Mouse (Mus musculus) cerebellum, postnatal 36 days (tissue): ENCODE data around the gene Smarca2.
"Not testable (repeated sequence)": the region's sequence is repeated elsewhere in the genome, so short reads cannot be mapped to it uniquely, and the experiment has no call there.

Experiments
- DNase-seq, 2 experiments: peaks; one replicate each; pipeline ENCODE4 v3.0.0; 2021 to 2022; ENCODE audit warnings: mixed read lengths in 2 of 2

Gene Smarca2

DNA sequence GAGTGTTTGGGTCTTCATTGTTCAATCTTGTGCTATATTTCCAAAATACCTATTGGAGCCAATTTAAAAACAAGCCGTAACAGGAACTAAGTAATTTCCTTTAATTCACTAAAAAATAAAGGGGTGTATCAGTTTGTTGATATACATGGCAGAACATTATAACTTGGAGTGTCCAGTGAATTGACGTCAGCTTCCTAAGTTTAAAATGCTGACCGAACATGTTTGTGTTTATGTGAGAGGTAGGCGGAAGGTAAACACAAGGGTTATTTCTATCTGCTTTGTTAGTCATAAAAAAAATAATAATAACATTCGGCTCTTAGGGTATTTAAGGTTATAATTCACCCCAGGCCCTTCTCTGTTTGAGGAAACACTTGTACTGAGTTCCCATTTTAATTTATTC, 12.4 kb downstream of the Smarca2 start:
- DNase-seq = no peak

DNA sequence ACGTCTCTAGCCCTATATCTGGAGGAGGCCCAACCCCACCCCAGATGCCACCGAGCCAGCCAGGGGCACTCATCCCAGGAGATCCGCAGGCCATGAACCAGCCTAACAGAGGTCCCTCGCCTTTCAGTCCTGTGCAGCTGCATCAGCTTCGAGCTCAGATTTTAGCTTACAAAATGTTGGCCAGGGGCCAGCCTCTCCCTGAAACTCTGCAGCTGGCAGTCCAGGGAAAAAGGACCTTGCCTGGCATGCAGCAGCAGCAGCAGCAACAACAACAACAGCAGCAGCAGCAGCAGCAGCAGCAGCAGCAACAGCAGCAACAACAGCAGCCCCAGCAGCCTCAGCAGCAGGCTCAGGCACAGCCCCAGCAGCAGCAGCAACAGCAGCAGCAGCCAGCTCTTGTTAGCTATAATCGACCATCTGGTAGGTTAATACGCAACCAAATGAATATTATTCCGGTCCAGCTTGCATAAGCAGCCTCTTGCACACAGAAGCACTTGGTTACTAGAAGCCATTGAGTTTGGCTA, 25.9 kb downstream of the Smarca2 start:
- peak in 1 of 2 experiments; percentile 17 for DNase-seq

DNA sequence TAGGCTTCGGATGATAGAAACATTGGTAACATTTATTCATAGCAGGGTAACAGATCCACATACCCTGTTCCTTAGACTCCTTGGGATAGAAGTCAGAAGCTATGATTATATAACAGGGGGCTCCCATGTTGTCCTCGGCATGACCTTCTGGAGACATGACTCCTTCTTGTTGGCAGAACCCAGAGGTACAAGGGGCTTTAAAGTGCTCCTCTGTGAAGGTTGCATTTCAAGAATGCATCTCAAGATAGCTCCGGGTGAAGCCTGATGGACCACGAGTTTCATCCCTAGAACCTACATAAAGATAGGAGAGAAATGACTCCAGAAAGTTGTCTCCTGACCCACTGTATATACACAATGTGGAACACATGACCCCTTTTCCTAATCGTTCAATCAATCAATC, 27.4 kb downstream of the Smarca2 start:
- no peak for DNase-seq

DNA sequence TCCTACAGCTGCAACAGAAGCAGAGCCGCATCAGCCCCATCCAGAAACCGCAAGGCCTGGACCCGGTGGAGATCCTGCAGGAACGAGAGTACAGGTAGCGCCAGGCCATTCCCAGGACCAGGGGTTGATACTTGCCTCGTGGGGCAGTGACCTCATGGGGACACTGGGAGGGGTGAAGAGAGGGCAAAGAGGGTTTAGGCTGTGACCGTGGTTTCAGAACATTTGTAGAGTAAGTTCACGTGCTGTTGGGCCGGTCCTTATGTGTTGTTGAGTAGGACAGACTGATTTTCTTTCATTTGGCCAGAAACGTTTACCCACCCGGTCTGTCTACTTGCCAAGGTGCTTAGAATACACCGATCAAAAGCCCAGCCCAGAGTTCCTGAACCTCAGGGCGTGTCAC, 35.7 kb downstream of the Smarca2 start:
- DNase-seq = no peak

DNA sequence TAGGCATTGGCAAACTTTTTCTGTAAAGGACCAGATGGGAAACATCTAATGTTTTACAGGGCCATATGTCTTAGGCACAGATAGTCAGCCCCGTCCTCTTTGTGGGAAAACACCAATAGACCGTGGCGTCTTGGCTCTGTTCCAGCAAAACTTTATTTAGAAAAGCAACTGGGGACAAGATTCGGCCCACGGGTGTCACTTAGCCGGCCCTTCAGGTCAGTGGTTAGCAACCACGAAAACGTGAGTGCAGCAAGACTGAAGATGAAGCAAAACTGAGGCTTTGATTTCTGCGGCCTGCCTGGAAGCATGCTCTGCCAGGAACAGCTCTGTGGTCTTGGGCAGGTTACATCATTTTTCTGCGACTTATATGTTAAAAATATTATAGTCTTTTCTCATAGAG, 36.4 kb downstream of the Smarca2 start:
- DNase-seq = no peak

DNA sequence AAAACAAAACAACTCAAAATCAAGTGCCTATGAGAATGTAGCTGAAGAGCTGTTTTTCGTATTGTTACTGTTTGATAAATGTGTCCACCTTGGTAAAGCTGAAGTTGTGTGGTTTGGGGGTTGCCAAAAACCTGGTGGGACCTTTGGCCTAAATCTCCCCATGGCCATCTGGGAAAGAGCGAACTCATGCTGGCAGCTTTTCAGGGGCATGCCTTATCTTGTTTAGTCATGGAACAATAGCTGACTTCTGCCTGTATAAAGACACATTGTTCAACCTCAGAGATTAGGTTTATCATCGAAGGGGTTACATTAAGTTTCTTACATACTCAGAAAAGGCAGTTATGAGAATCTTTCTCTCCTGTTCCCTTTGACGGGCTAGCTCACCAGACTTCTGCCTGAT, 38.2 kb downstream of the Smarca2 start:
- peak; percentile 79 to 84 for DNase-seq

DNA sequence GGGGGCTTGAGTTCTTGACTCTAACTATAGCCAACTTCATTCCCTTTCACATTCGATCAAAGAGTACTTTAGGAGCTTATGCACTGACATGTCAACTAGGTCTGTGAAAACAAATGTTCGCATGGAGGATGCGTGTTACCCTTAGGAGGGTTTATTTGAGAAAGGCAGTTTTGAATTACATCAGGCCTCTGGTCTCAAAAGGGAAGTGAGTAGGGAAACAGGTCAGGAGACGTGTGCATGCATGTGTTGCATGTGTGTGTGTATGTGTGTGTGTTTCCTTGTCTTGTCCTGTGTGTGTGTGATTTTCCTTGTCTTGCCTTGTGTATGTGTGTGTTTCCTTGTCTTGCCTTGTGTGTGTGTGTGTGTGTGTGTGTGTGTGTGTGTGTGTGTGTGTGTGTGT, 39.1 kb downstream of the Smarca2 start:
- no peak for DNase-seq

DNA sequence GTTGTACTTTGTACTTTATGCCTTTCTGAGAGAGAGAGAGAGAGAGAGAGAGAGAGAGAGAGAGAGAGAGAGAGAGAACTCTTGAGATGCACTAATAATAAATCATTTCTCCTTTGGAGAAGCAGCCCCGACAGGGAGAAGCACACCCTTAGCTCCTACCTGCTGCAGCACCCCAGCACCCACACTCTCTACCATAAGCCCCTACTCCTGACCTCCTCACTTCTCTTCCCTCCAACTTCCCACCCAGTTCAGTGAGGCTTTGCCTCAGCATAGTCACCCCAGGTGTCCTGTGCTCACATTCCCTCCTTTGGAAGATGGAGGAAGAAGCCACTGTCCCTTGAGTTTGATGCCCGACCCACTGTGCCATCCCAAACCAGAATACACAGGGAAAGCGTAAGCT, 40.2 kb downstream of the Smarca2 start:
- no peak for DNase-seq

DNA sequence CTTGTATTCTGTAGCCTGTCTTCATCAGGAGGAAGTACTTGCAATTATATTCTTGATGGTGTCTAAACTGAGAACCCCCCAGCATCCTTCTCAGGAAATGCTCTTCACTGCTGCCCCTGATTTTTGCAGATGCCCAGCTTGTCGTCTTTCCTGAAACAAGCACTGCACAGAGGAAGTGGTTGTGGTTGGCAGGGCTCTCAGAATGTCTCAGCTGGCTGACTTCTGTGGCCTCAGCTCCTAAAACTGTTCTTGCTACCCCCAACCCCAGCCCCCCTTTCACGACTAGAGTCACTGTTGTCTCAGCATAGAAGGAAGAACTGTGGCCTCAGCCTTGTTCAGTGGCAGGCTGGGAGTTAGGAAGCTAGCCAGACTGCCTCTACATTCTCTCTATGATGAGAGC, 41.3 kb downstream of the Smarca2 start:
- DNase-seq = no peak

DNA sequence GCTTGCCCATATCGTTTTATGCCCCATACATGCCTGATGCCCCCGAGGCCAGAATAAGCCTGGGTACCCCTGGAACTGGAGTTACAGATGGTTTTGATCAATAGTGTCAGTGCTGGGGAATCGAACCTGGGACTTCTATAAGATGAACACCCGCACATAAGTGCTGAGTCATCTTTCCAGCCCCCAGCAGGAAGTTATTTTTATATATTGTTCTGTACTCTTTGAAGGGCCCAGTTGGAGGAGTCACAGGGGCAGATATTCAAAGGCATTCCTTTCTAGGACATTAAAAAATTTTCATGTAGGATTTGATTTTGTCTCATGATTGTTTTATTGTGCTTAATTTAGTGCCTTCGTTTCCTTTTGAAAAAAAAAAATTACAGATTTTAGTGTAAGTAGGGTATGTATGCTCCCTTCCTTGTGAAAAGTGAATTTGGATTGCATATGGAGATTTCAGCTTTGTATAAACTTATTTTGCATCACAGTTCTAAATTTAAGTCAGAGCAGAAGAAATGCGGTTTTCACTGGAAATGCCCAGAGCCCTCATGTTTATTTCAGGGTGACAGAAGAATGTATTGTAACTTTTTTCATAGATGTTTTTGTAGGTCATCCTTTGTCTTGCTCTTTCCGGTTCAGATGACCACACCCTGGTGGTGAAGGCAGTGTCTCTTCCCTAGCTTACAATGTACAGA, 45.9 kb downstream of the Smarca2 start:
- no peak for DNase-seq

DNA sequence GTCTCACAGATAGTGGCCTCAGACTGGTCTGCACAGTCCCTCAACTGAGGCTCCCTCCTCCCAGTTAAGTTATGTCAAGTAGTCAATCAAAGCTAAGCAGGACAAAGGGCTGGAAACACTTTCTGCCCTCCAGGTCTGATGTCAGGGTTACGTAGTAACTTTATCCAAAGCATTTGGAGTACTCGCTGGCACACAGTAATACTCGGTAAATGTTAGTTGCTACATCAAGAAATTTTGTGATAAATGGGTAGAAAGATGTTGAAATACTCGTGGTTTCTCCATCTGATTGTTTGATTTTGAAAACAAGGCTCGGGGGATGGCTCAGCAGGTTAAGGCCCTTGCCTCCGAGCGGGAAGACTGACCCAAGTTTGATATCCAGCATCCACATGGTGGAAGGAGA, 53.5 kb downstream of the Smarca2 start:
- no peak for DNase-seq

DNA sequence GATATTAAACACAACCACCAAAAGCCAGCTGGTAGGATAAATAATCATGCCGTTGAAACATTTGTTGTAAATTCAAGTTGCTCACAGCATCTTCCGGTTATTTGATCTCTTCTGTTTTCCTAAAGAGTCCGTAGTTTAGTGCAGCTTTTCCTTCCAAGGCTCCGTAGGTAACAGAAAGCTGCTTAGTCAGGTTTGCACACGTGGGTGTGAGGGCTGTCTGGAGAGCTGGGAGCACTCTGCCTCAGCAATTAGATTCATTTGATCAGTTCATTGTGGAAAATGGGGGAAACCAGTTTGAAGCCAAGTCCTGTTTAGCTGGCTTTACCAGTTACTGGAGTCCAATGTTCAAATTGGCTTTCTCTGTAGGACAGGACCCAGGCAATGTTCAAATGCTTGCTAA, 55.1 kb downstream of the Smarca2 start:
- DNase-seq = no peak

DNA sequence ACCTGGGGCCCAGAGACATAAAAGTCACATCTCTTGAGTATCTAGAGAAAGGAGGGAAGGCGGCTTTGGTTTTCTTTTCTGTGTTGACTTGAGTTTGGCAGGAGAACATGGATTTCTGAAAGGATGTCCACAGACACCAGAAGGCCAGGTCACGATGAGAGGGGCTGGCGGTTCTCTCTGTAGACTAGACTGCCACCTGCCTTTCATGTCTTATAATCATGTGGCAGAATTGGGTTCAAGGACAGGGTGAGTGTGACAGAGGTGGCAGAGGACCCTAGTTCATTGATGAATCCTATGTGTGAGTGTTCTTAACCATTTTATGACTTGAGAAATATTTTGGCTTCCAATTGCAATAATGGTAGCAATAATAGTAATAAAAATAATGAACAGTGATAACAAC, 56.3 kb downstream of the Smarca2 start:
- DNase-seq = no peak

DNA sequence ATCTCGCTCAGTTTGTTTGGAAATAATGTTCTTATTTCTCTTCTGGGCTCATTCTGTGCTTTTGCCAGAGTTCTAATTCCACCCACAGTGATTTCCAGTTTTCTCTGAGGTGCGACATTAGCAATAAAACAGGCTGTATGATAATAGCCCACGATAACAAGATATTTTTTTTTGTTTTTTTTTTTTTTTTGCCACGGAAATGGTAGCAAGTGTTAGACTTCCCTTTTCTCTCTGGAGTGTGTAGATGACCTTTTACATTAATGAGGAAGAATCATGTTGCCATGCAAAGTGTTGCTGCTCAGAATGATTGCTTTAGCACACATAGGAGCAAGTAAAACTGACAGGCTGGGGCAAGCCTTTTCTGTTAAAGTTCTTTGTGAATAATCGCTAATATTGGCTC, 61.5 kb downstream of the Smarca2 start:
- DNase-seq = no peak

DNA sequence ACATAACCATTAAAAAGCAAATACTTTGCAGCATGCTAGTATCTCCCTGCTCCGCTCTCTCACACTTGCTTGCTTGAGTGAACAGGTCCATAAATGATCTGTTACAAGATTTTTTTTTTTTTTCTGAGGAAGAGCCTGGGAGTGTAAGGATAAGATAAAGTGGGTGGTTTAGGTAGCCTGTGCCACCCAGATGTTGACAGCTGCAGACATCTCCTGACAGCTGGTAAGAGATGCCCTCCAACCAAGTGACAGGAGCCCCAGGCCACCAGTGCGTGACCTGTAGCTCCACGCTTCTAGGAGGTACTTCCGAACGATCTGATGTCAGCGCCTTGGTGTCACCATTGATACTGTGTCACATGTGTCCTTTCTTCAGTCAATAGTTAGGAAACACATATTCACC, 65.2 kb downstream of the Smarca2 start:
- DNase-seq = no peak

DNA sequence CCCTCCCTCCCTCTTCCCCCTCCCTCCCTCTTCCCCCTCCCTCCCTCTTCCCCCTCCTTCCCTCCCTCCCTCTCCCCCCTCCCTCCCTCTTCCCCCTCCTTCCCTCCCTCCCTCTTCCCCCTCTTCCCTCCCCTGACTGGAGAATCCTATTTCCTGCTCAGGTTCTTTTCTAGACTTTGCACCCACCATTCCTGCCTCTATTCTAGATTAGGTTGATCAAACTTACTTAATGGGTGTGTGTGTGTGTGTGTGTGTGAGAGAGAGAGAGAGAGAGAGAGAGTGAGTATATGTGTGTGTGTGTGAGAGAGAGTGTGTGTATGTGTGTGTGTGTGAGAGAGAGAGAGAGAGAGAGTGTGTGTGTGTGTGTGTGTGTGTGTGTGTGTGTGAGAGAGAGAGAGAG, 66.6 kb downstream of the Smarca2 start:
- not testable (repeated sequence) for DNase-seq

DNA sequence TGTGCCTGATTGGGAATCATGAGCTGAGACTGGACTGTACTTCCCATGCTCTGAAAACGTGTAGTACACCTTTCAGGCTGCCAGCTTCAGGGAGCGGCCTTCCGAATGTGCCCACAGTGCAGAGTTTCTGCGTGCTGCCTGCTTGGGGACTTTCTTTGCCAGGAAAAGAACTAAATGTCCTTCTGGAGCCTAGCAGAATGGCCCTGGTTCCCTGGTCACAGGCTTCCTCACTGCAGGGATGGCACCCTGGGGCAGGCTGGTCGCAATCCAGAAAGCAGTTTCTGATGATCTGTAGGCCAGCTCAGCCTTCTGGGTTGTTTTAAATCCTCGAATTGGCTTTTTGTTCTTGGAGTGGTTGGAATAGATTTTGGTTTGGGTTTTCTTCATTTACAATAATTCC, 71.1 kb downstream of the Smarca2 start:
- peak; percentile 94 to 95 for DNase-seq

DNA sequence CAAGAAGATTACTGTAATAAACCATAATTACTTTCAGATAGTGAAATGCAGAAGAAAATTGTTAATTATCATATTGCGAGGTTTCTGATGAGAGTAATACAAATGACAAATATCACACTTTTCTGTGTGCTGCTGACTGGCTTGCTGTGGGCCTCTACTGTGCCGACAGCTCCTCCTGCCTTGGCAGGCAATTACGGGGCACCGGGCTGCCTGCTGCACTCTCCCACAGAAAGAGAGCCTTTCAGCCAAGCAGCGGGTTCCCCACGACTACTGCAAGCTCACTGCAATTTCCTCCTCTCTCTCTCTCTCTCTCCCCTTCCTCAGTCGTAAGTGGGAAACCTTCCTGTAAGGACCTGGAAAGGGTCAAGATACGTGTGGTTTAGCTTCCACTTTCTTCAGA, 73.7 kb downstream of the Smarca2 start:
- peak; percentile 36 to 37 for DNase-seq

DNA sequence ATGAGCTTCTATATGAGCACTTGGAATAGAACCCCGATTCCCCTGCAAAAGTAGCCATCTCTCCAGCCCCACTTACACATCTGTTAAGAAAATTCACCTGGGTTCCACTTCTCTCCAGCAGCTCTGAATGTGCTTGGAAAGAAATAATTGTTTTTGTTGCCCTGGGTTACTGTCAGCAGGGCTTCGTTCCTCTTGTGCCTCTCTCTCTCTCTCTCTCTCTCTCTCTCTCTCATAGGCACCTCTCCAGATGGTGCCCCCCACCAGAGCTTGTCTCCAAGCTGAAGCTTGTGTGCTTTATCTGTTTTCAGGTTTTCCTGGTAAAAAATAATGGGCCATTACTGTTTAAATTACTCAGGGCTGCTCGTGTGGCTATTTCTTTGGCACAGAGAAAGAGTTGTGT, 74.8 kb downstream of the Smarca2 start:
- DNase-seq = no peak

DNA sequence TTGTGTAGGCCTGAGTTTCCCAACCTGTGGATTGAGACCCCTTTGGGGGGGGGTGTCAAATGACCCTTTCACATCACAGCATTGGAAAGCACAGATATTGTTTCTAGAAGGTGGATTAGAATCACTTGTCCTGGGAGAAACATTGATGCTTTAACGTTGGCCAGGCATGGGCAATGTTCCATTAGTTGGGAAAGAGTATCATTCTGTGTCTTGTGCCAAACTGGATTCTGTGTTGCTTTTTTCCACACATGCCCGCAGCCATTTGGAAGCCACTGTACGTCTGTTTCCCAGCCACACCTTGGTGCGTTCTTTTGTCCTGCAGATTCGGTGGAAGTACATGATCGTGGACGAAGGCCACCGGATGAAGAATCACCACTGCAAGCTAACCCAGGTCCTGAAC, 76.7 kb downstream of the Smarca2 start:
- DNase-seq = no peak

DNA sequence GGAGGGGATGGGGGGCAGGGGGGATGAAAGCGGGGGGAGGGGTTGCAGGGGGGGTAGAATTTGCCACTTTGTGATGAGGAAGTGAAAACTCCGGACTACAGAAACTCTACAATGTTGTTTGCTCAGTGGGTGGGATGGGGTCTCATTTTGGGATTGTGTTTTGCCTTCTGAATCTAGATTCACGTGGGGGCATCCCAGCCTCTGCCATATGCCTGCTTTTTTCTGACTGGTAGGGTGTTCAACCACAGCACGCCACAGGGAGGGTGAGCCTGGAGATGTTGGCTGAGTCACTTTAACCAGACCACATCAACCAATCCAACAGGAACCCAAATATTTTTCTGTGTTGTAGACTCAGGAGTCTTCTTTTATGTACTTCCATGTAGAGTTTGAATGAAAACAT, 77.3 kb downstream of the Smarca2 start:
- DNase-seq = no peak

DNA sequence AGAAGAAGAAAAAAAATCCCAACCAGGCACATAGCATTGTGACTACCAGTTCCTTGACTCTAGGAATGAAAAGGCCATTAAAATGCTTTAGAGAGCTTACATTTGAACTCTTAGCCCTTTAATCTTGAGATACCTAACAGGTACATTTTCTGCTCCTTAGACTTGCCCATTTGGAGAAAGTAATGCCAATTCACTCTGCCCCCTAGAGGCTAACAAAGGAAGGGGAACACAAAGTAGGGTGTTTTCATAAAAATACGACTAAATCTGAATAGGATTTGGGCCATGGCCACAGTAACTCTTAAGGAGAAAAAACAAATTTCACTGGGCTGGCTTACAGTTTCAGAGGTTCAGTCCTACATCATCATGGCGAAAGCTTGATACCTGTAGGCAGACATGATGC, 77.9 kb downstream of the Smarca2 start:
- no peak for DNase-seq

DNA sequence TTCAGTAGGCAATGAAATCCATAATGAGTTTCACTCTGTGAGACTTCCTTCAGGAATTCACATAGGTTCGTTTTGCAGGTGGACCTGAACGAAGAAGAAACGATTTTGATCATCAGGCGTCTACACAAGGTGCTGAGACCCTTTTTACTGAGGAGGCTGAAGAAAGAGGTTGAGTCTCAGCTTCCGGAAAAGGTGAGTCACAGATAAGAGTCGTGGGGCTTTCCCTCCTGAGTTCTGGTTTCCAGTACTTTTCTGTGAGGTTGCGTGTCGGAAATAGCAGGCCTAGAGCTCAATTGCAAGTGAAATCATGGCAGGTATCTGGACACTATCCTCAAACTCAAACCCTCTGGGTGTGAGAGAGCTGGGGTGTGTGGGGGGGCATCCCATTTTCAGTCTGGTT, 78.9 kb downstream of the Smarca2 start:
- DNase-seq = no peak

DNA sequence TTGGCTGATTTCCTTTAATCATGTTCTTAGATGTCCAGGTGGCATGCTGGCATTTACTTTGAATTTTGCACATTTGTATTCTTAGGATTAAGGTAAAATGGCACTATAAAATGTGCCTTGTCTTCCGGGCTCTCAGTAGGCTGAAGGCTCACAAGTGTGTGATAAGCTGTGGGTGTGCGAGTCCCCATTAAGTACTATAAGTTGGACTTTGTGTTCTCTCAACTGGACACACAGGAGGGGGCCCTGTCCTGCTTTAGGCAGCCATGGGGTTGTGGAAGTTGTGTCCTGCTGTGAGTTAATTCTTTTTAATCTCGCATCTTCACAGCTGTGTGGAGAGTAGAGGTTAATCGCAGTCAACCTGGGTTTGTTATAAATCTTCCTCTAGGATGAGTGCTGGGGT, 85.7 kb downstream of the Smarca2 start:
- no peak for DNase-seq

DNA sequence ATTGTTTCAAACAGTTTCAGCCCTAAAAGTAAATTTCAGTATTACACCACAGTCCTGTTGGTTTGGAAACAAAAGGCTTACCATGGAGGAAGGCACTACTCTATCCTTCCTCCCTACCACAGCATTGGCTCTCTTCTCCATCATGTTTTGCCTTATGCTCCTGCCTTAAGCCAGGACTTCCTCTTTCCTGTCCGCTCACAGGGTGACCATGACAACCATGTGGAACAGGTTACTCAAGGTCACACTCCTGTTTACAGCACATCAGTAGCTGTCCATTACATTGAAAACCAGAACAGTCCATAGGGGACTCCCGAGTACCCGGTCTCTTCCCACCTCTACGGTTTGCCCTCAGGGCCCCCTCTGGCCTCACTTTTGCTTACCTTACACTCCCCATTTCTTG, 92.3 kb downstream of the Smarca2 start:
- no peak for DNase-seq
